Mouse (Mus musculus) adrenal gland, postnatal 14 days (tissue): ENCODE data around the gene Rnf126. TPM values are rescaled to one million over a fixed set of nuclear protein-coding genes. Genes with fewer than 3 reads are reported as not detected.

Source experiments
- total RNA-seq: library from RNA; stranded (reverse); gene quantifications from 2 replicates; pipeline ENCODE4 v1.2.3, GENCODE M21; 2021

Gene Rnf126
- total RNA-seq, 1 experiment from 2014 or later: 54.7 TPM

Other genes with a start within 250 kb of the Rnf126 start
- 16.6 and 19.3 TPM in 2 replicates for gene Plpp2, start 233.2 kb downstream of the Rnf126 start, total RNA-seq
- gene Mier2, start 211.8 kb downstream of the Rnf126 start, total RNA-seq: 29.1 and 40.7 TPM in 2 replicates
- not detected in 2 replicates for gene Theg, start 179.6 kb downstream of the Rnf126 start, total RNA-seq
- gene C2cd4c, start 152.9 kb downstream of the Rnf126 start, total RNA-seq: 0.08 and 0.11 TPM in 2 replicates
- 4.0 and 4.8 TPM in 2 replicates for gene Shc2, start 129.0 kb downstream of the Rnf126 start, total RNA-seq
- gene Odf3l2, start 121.2 kb downstream of the Rnf126 start, total RNA-seq: not detected in 2 replicates
- gene Madcam1, start 102.4 kb downstream of the Rnf126 start, total RNA-seq: 6.8 TPM in 1 of 2 replicates, not detected in the other
- gene Tpgs1, start 97.6 kb downstream of the Rnf126 start, total RNA-seq: 27.8 and 34.1 TPM in 2 replicates
- 79.1 and 82.4 TPM in 2 replicates for gene Cdc34, start 84.8 kb downstream of the Rnf126 start, total RNA-seq
- gene Gzmm, start 77.9 kb downstream of the Rnf126 start, total RNA-seq: 0.89 and 1.1 TPM in 2 replicates
- gene Bsg, start 62.5 kb downstream of the Rnf126 start, total RNA-seq: 598 and 707 TPM in 2 replicates
- 7.1 and 10.6 TPM in 2 replicates for gene Hcn2, start 50.3 kb downstream of the Rnf126 start, total RNA-seq
- gene Polrmt, start 20.4 kb downstream of the Rnf126 start, total RNA-seq: 59.2 and 65.4 TPM in 2 replicates
- not detected in 2 replicates for gene Fgf22, start 11.9 kb downstream of the Rnf126 start, total RNA-seq
- gene Fstl3, start 10.3 kb upstream of the Rnf126 start, total RNA-seq: 5.5 and 6.4 TPM in 2 replicates
- not detected in 2 replicates for gene Prss57, start 24.0 kb upstream of the Rnf126 start, total RNA-seq
- gene Palm, start 26.6 kb upstream of the Rnf126 start, total RNA-seq: 77.9 and 78.3 TPM in 2 replicates
- 0.26 TPM in 2 replicates for gene Misp, start 54.0 kb upstream of the Rnf126 start, total RNA-seq
- gene Ptbp1, start 87.5 kb upstream of the Rnf126 start, total RNA-seq: 291 and 302 TPM in 2 replicates
- 1.0 TPM in 1 of 2 replicates, not detected in the other for gene Prtn3, start 107.5 kb upstream of the Rnf126 start, total RNA-seq
- 0.93 and 2.2 TPM in 2 replicates for gene Plppr3, start 107.7 kb upstream of the Rnf126 start, total RNA-seq
- gene Elane, start 119.3 kb upstream of the Rnf126 start, total RNA-seq: 0.70 TPM in 1 of 2 replicates, not detected in the other
- gene Cfd, start 123.9 kb upstream of the Rnf126 start, total RNA-seq: 561 and 750 TPM in 2 replicates
- gene Med16, start 142.0 kb upstream of the Rnf126 start, total RNA-seq: 32.0 and 38.4 TPM in 2 replicates
- not detected in 2 replicates for gene Gm26602, start 143.9 kb upstream of the Rnf126 start, total RNA-seq
- 0.98 and 1.5 TPM in 2 replicates for gene Kiss1r, start 150.0 kb upstream of the Rnf126 start, total RNA-seq
- gene R3hdm4, start 154.3 kb upstream of the Rnf126 start, total RNA-seq: 75.8 and 82.8 TPM in 2 replicates
- gene Arid3a, start 160.1 kb upstream of the Rnf126 start, total RNA-seq: 5.9 and 6.9 TPM in 2 replicates
- 30.3 and 36.6 TPM in 2 replicates for gene Wdr18, start 193.2 kb upstream of the Rnf126 start, total RNA-seq
- gene Grin3b, start 203.8 kb upstream of the Rnf126 start, total RNA-seq: not detected in 2 replicates
- 141 and 157 TPM in 2 replicates for gene Tmem259, start 217.4 kb upstream of the Rnf126 start, total RNA-seq
- gene Cnn2, start 221.6 kb upstream of the Rnf126 start, total RNA-seq: 40.2 and 55.9 TPM in 2 replicates
- gene Abca7, start 229.5 kb upstream of the Rnf126 start, total RNA-seq: 18.7 and 20.7 TPM in 2 replicates
- gene Arhgap45, start 249.7 kb upstream of the Rnf126 start, total RNA-seq: 6.3 and 27.9 TPM in 2 replicates